Mouse (Mus musculus): ENCODE data around the gene Kbtbd12.

- TF ChIP-seq CTCF (IDR thresholded peaks at IDR 0.05; ENCODE audit: control insufficient read depth, insufficient read depth, low read length) (no peak), POLR2A (IDR thresholded peaks at IDR 0.05; ENCODE audit: borderline replicate concordance, control insufficient read depth, low read depth, low read length) (no peak)
Observed at GRCm38 (mm10) chr6:88583950-88584349, 53.8 kb downstream of the Kbtbd12 start.

Measured in bone marrow, adult 2 months (tissue).